Mouse (Mus musculus) hindbrain, embryonic 11.5 days (tissue): ENCODE measurements around the gene Smim7. TPM values are rescaled to one million over a fixed set of nuclear protein-coding genes. Genes with fewer than 3 reads are reported as not detected.

Source experiments
- ATAC-seq: fragments of 200-750 bp; cut with Nextera tagmentation; 2 replicates; pipeline ENCODE4 v1.8.0; 2017; ENCODE audit warnings: mild to moderate bottlenecking, moderate TSS enrichment, moderate library complexity; ENCODE audit not compliant: low FRiP score
- DNase-seq: peaks from one replicate; pipeline ENCODE4 v3.0.0-alpha.2; 2015; ENCODE audit warnings: low spot score
- H3K27ac ChIP-seq: fragments of 300-500 bp; sonication (generic); 2 replicates; pipeline ENCODE4 v1.5.1; 2014; ENCODE audit warnings: mild to moderate bottlenecking, low read depth, low read length
- H3K27me3 ChIP-seq: fragments of 300-500 bp; sonication (generic); 2 replicates; pipeline ENCODE4 v1.6.1; 2014; ENCODE audit warnings: mild to moderate bottlenecking, low read length, moderate library complexity, mixed read lengths; ENCODE audit not compliant: control insufficient read depth, insufficient read depth
- H3K36me3 ChIP-seq: fragments of 300-500 bp; sonication (generic); 2 replicates; pipeline ENCODE4 v1.6.1; 2014; ENCODE audit warnings: mild to moderate bottlenecking, low read length, moderate library complexity, mixed read lengths; ENCODE audit not compliant: control insufficient read depth, insufficient read depth
- H3K4me1 ChIP-seq: fragments of 300-500 bp; sonication (generic); replicated peaks from 2 replicates; pipeline ENCODE4 v1.6.1; 2014; ENCODE audit warnings: low read length, mixed read lengths; ENCODE audit not compliant: control insufficient read depth, insufficient read depth
- H3K4me2 ChIP-seq: fragments of 300-500 bp; sonication (generic); replicated peaks from 2 replicates; pipeline ENCODE4 v1.6.1; 2014; ENCODE audit warnings: mild to moderate bottlenecking, low read depth, low read length
- H3K4me3 ChIP-seq: fragments of 300-500 bp; sonication (generic); 2 replicates; pipeline ENCODE4 v1.5.1; 2014; ENCODE audit warnings: low read depth, low read length
- H3K9ac ChIP-seq: fragments of 300-500 bp; sonication (generic); 2 replicates; pipeline ENCODE4 v1.6.1; 2014; ENCODE audit warnings: low read depth, low read length
- H3K9me3 ChIP-seq: fragments of 300-500 bp; sonication (generic); 2 replicates; pipeline ENCODE4 v1.6.1; 2016; ENCODE audit warnings: low read length; ENCODE audit not compliant: control insufficient read depth
- WGBS: fragments of 180-500 bp; shearing (Covaris S2); extraction: QIAGEN DNeasy Blood & Tissue Kit; methylation state at CpG from one replicate; pipeline ENCODE4 v1.1.7; 2014; 5-methylcytosine and 5-hydroxymethylcytosine counted together
- polyA plus RNA-seq: library from polyadenylated mRNA; unstranded; fragments of >200 nt; fragmentation: Nextera tagmentation; extraction: Ambion mirVana; gene quantifications from 2 replicates; pipeline ENCODE4 v1.2.1, GENCODE M21; 2014

Gene Smim7
- polyA plus RNA-seq, 1 experiment from 2014 or later: 136 TPM

GRCm38 (mm10) chr8:72517421-72517988 is 53.4 kb downstream of the Smim7 start:
- no peak overlapping the region for H3K9ac ChIP-seq
- H3K4me3 ChIP-seq: no peak overlapping the region
- 83% methylated on average over 7 of the region's 7 CpGs for WGBS
- H3K27ac ChIP-seq: no peak overlapping the region
- no peaks in the 10 kb centered on the region for H3K27me3 ChIP-seq
- no peak overlapping the region for H3K4me2 ChIP-seq
- ATAC-seq (no peak), DNase-seq (no peak)
- no peaks in the 10 kb centered on the region for H3K9me3 ChIP-seq
- H3K36me3 ChIP-seq: no peaks in the 10 kb centered on the region
- H3K4me1 ChIP-seq: no peaks in the 10 kb centered on the region

Other genes with a start within 250 kb of the Smim7 start
- 73.4 and 75.9 TPM in 2 replicates for gene Eps15l1, start 149.6 kb downstream of the Smim7 start, polyA plus RNA-seq
- gene Calr3, start 127.2 kb downstream of the Smim7 start, polyA plus RNA-seq: 0.74 and 1.3 TPM in 2 replicates
- gene 1700030K09Rik, start 127.2 kb downstream of the Smim7 start, polyA plus RNA-seq: 11.4 and 13.4 TPM in 2 replicates
- gene Cherp, start 95.9 kb downstream of the Smim7 start, polyA plus RNA-seq: 49.8 and 53.0 TPM in 2 replicates
- 10.7 and 13.0 TPM in 2 replicates for gene Slc35e1, start 78.5 kb downstream of the Smim7 start, polyA plus RNA-seq
- gene Med26, start 22.8 kb downstream of the Smim7 start, polyA plus RNA-seq: 11.2 and 13.0 TPM in 2 replicates
- 9.6 and 10.2 TPM in 2 replicates for gene Tmem38a, start 967 bp upstream of the Smim7 start, polyA plus RNA-seq
- 0.03 TPM in 1 of 2 replicates, not detected in the other for gene Nwd1, start 75.6 kb upstream of the Smim7 start, polyA plus RNA-seq
- gene Sin3b, start 152.2 kb upstream of the Smim7 start, polyA plus RNA-seq: 153 and 157 TPM in 2 replicates
- 0.91 and 1.5 TPM in 2 replicates for gene F2rl3, start 190.8 kb upstream of the Smim7 start, polyA plus RNA-seq